Comparison of ENCODE assay signal across 12 mouse cellular contexts in the genomic region with DNA sequence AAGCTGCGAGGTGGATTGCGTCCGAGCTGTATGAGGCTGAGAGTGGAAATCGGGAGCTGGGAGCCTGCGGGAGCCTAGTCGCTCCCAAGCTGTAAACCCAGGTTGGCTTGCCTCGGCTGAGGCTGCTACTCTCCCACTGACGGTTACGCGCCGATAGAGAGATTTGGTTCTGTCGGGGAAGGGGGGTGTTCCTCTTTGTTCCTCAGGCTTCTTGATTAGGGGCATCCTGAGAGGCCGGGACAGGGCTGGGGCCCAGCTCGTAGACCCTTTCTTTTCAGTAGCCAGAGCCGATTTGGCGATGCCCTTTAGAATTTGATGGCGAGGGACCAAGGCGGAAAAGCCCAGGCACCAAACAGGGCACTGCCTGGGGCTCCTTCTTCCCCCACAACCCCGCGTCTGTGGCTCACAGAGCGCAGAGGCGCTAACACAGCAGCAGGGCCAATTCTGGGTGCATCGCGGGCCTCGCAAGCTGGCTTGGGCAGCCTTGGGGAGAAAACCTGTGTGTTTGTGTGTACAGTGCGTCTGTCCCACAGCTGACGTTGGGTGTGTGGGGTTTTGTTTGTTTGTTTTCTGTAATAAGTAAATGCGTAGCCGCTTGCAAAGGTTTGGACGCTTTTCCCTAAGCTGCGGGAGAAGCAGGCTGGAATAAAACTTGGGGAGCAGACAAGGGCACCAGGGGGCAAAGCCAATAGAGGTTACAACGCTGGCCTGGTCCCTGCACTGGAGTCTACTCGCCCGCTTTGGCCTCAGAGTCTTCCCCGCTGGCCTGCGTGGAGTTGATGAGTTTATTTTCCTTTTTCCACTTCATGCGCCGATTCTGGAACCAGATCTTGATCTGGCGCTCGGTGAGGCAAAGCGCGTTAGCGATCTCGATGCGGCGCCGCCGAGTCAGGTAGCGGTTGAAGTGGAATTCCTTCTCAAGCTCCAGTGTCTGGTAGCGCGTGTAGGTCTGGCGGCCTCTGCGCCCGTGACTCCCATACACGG. TPM values are rescaled to one million over a fixed set of nuclear protein-coding genes. Genes with fewer than 3 reads are reported as not detected.
DNase-seq lines count a peak whose midpoint lies in the region; ATAC-seq and TF ChIP-seq lines count a peak whose summit lies in the region.
"Had no signal": no experiment of that assay in that cellular context is flagged by ENCODE, and none has a peak within 500 bp of the region (broad histone marks: within the 10 kb centered on the region; RNA-seq: fewer than 3 reads in every experiment).

No protein-coding gene starts in this region.

- ATAC-seq in liver, embryonic 11.5 days (replicated peaks; ENCODE audit: low FRiP score): no peak
- no peak for ATAC-seq in hindbrain, embryonic 14.5 days (ENCODE audit: low FRiP score)
- no peak for ATAC-seq in kidney, embryonic 14.5 days (ENCODE audit: low FRiP score, low TSS enrichment)
- no peak for ATAC-seq in erythroblast, adult 5-6 weeks (replicated peaks; ENCODE audit: low FRiP score, poor library complexity, severe bottlenecking)
- ATAC-seq: Patski had no signal

- peak overlapping the region; percentile 73 for H3K4me2 ChIP-seq in liver, embryonic 11.5 days
- H3K4me2 ChIP-seq in hindbrain, embryonic 14.5 days (replicated peaks): peak overlapping the region; percentile 81
- H3K4me2 ChIP-seq in kidney, embryonic 14.5 days (replicated peaks; ENCODE audit: low read depth, low read length): peak overlapping the region; percentile 97

- peak overlapping the region; percentile 12; the same call in 1 of the 2 replicates for H3K4me3 ChIP-seq in liver, embryonic 11.5 days (ENCODE audit: low read depth, low read length)
- peak overlapping the region; percentile 50 for H3K4me3 ChIP-seq in hindbrain, embryonic 14.5 days (replicated peaks; ENCODE audit: low read length)
- peak overlapping the region; percentile 65 for H3K4me3 ChIP-seq in kidney, embryonic 14.5 days (ENCODE audit: low read length)
- no peak overlapping the region for H3K4me3 ChIP-seq in small intestine, adult 2 months (ENCODE audit: low read depth, low read length)

- no peaks in the 10 kb centered on the region for H3K9me3 ChIP-seq in liver, embryonic 11.5 days (ENCODE audit: control insufficient read depth, low read length)
- H3K9me3 ChIP-seq in hindbrain, embryonic 14.5 days (ENCODE audit: control insufficient read depth, low read length): no peaks in the 10 kb centered on the region
- no peaks in the 10 kb centered on the region for H3K9me3 ChIP-seq in kidney, embryonic 14.5 days (ENCODE audit: control insufficient read depth, low read length)

- DNase-seq in liver, embryonic 11.5 days (ENCODE audit: low spot score): no peak
- no peak for DNase-seq in liver
- no peak for DNase-seq in hindbrain, embryonic 14.5 days (ENCODE audit: low spot score)
- no peak for DNase-seq in urinary bladder, postnatal 25 days (ENCODE audit: low spot score)
- DNase-seq: gastrocnemius, postnatal 25 days; thymus, postnatal 14 days had no signal

- no peaks in the 10 kb centered on the region for H3K36me3 ChIP-seq in liver, embryonic 11.5 days (ENCODE audit: control insufficient read depth, insufficient read depth, low read length)
- no peaks in the 10 kb centered on the region for H3K36me3 ChIP-seq in hindbrain, embryonic 14.5 days (replicated peaks; ENCODE audit: control insufficient read depth, insufficient read depth)
- H3K36me3 ChIP-seq in kidney, embryonic 14.5 days (ENCODE audit: control insufficient read depth, insufficient read depth, low read length): peaks cover 51% of the 10 kb centered on the region
- H3K36me3 ChIP-seq in small intestine, adult 2 months (ENCODE audit: control insufficient read depth, insufficient read depth, low read length): no peaks in the 10 kb centered on the region

- H3K9ac ChIP-seq in liver, embryonic 11.5 days (ENCODE audit: low read depth, low read length): no peak overlapping the region
- peak overlapping the region; percentile 58 for H3K9ac ChIP-seq in hindbrain, embryonic 14.5 days
- peak overlapping the region; percentile 91 for H3K9ac ChIP-seq in kidney, embryonic 14.5 days (ENCODE audit: low read depth, low read length)

- H3K4me1 ChIP-seq in liver, embryonic 11.5 days (replicated peaks; ENCODE audit: control insufficient read depth, insufficient read depth, low read length): no peaks in the 10 kb centered on the region; the same call in 1 of the 2 replicates
- H3K4me1 ChIP-seq in hindbrain, embryonic 14.5 days (replicated peaks; ENCODE audit: control insufficient read depth, insufficient read depth, low read length): no peaks in the 10 kb centered on the region
- peaks cover 71% of the 10 kb centered on the region for H3K4me1 ChIP-seq in kidney, embryonic 14.5 days (ENCODE audit: control insufficient read depth, insufficient read depth, low read length)
- H3K4me1 ChIP-seq in small intestine, adult 2 months (ENCODE audit: control insufficient read depth, insufficient read depth, insufficient read length, low read length): peaks cover 4% of the 10 kb centered on the region

- no peak for TF ChIP-seq CTCF in small intestine, adult 2 months (IDR thresholded peaks at IDR 0.05; ENCODE audit: extremely low read depth, insufficient read length, insufficient replicate concordance, low read depth, low read length)

- no peak for TF ChIP-seq POLR2A in small intestine, adult 2 months (IDR thresholded peaks at IDR 0.05; ENCODE audit: low read depth, low read length)

- H3K27me3 ChIP-seq in liver, embryonic 11.5 days (replicated peaks; ENCODE audit: control insufficient read depth, insufficient read depth, low read length): peaks cover 99% of the 10 kb centered on the region
- H3K27me3 ChIP-seq in hindbrain, embryonic 14.5 days (ENCODE audit: control insufficient read depth, insufficient read depth, low read length): peaks cover 89% of the 10 kb centered on the region
- no peaks in the 10 kb centered on the region; the same call in 1 of the 2 replicates for H3K27me3 ChIP-seq in kidney, embryonic 14.5 days (ENCODE audit: control insufficient read depth, insufficient read depth, low read length)
- H3K27me3 ChIP-seq in small intestine, adult 2 months (ENCODE audit: control insufficient read depth, insufficient read depth, low read length): peaks cover 70% of the 10 kb centered on the region
- H3K27me3 ChIP-seq: Patski had no signal

- WGBS in liver, embryonic 11.5 days: 6% methylated on average over 55 of the region's 55 CpGs
- 2% methylated on average over 55 of the region's 55 CpGs for WGBS in hindbrain, embryonic 14.5 days
- WGBS in kidney, embryonic 14.5 days: 6% methylated on average over 55 of the region's 55 CpGs
- WGBS in small intestine, adult 2 months: 27% methylated on average over 55 of the region's 55 CpGs

- no peak overlapping the region; the same call in 1 of the 2 replicates for H3K27ac ChIP-seq in liver, embryonic 11.5 days (ENCODE audit: low read depth, low read length)
- peak overlapping the region; percentile 85 for H3K27ac ChIP-seq in hindbrain, embryonic 14.5 days
- H3K27ac ChIP-seq in kidney, embryonic 14.5 days (ENCODE audit: low read depth, low read length): peak overlapping the region; percentile 76
- peak overlapping the region; percentile 24; the same call in 1 of the 2 replicates for H3K27ac ChIP-seq in small intestine, adult 2 months (ENCODE audit: insufficient read depth, low read depth, low read length)

RNA-seq across cellular contexts. Expression of gene Hoxa5, which starts 1.5 kb away (rescaled TPM):
- 8.0 and 9.7 TPM in 2 replicates for polyA plus RNA-seq in liver, embryonic 11.5 days (2014; fragmentation: Nextera tagmentation; extraction: Ambion mirVana)
- polyA plus RNA-seq in hindbrain, embryonic 14.5 days (2014; fragmentation: Nextera tagmentation; extraction: Ambion mirVana): 175 and 180 TPM in 2 replicates
- polyA plus RNA-seq in kidney, embryonic 14.5 days (2014; fragmentation: Nextera tagmentation; extraction: Ambion mirVana): 15.7 and 16.6 TPM in 2 replicates
- polyA plus RNA-seq in small intestine, adult 2 months (2012; rRNA removed): 3.5 and 4.7 TPM in 2 replicates
- total RNA-seq in erythroblast, adult 5-6 weeks (2015; ENCODE audit: low replicate concordance): not detected in 2 replicates
- 0.17 and 0.56 TPM in 2 replicates for total RNA-seq in erythroblast, adult 5-6 weeks (2017; ENCODE audit: low replicate concordance)
- total RNA-seq: layer of hippocampus, postnatal 14 days had no signal

RNA-seq across cellular contexts. Expression of gene Hoxa6, which starts 2.6 kb away (rescaled TPM):
- polyA plus RNA-seq in liver, embryonic 11.5 days (2014; fragmentation: Nextera tagmentation; extraction: Ambion mirVana): 0.45 and 0.71 TPM in 2 replicates
- 25.4 and 29.8 TPM in 2 replicates for polyA plus RNA-seq in hindbrain, embryonic 14.5 days (2014; fragmentation: Nextera tagmentation; extraction: Ambion mirVana)
- 4.4 TPM in 2 replicates for polyA plus RNA-seq in kidney, embryonic 14.5 days (2014; fragmentation: Nextera tagmentation; extraction: Ambion mirVana)
- 0.15 and 0.52 TPM in 2 replicates for polyA plus RNA-seq in small intestine, adult 2 months (2012; rRNA removed)
- not detected in 2 replicates for total RNA-seq in erythroblast, adult 5-6 weeks (2015; ENCODE audit: low replicate concordance)
- total RNA-seq in erythroblast, adult 5-6 weeks (2017; ENCODE audit: low replicate concordance): not detected in 2 replicates
- total RNA-seq: layer of hippocampus, postnatal 14 days had no signal
- polyA plus RNA-seq: embryonic facial prominence, embryonic 14.5 days had no signal

RNA-seq across cellular contexts. Expression of gene Hoxa3, which starts 7.2 kb away (rescaled TPM):
- 2.8 and 2.9 TPM in 2 replicates for polyA plus RNA-seq in liver, embryonic 11.5 days (2014; fragmentation: Nextera tagmentation; extraction: Ambion mirVana)
- 21.7 and 24.9 TPM in 2 replicates for polyA plus RNA-seq in hindbrain, embryonic 14.5 days (2014; fragmentation: Nextera tagmentation; extraction: Ambion mirVana)
- 9.7 and 13.6 TPM in 2 replicates for polyA plus RNA-seq in kidney, embryonic 14.5 days (2014; fragmentation: Nextera tagmentation; extraction: Ambion mirVana)
- 3.5 and 5.0 TPM in 2 replicates for polyA plus RNA-seq in small intestine, adult 2 months (2012; rRNA removed)
- not detected in 2 replicates for total RNA-seq in erythroblast, adult 5-6 weeks (2015; ENCODE audit: low replicate concordance)
- total RNA-seq in erythroblast, adult 5-6 weeks (2017; ENCODE audit: low replicate concordance): not detected in 2 replicates
- total RNA-seq: layer of hippocampus, postnatal 14 days had no signal

RNA-seq across cellular contexts. Expression of gene Gm28308, which starts 7.2 kb away (rescaled TPM):
- not detected in 2 replicates for polyA plus RNA-seq in liver, embryonic 11.5 days (2014; fragmentation: Nextera tagmentation; extraction: Ambion mirVana)
- not detected in 2 replicates for polyA plus RNA-seq in hindbrain, embryonic 14.5 days (2014; fragmentation: Nextera tagmentation; extraction: Ambion mirVana)
- polyA plus RNA-seq in kidney, embryonic 14.5 days (2014; fragmentation: Nextera tagmentation; extraction: Ambion mirVana): not detected in 2 replicates
- polyA plus RNA-seq in small intestine, adult 2 months (2012; rRNA removed): 0.58 TPM in 1 of 2 replicates, not detected in the other
- total RNA-seq in erythroblast, adult 5-6 weeks (2015; ENCODE audit: low replicate concordance): not detected in 2 replicates
- not detected in 2 replicates for total RNA-seq in erythroblast, adult 5-6 weeks (2017; ENCODE audit: low replicate concordance)
- total RNA-seq: layer of hippocampus, postnatal 14 days had no signal
- polyA plus RNA-seq: embryonic facial prominence, embryonic 14.5 days had no signal

RNA-seq across cellular contexts. Expression of gene Hoxa4, which starts 14.4 kb away (rescaled TPM):
- 2.3 and 3.1 TPM in 2 replicates for polyA plus RNA-seq in liver, embryonic 11.5 days (2014; fragmentation: Nextera tagmentation; extraction: Ambion mirVana)
- 19.7 and 22.5 TPM in 2 replicates for polyA plus RNA-seq in hindbrain, embryonic 14.5 days (2014; fragmentation: Nextera tagmentation; extraction: Ambion mirVana)
- 3.1 and 3.6 TPM in 2 replicates for polyA plus RNA-seq in kidney, embryonic 14.5 days (2014; fragmentation: Nextera tagmentation; extraction: Ambion mirVana)
- 2.3 and 2.4 TPM in 2 replicates for polyA plus RNA-seq in small intestine, adult 2 months (2012; rRNA removed)
- not detected in 2 replicates for total RNA-seq in erythroblast, adult 5-6 weeks (2015; ENCODE audit: low replicate concordance)
- 0.34 TPM in 1 of 2 replicates, not detected in the other for total RNA-seq in erythroblast, adult 5-6 weeks (2017; ENCODE audit: low replicate concordance)
- total RNA-seq: layer of hippocampus, postnatal 14 days had no signal

Comparison
In these comparisons a context has a peak if more than half of its experiments do, and no peak if none do; other contexts are left out.
1. RNA of gene Hoxa5, which starts 1.5 kb away (polyA plus RNA-seq): 175 to 180 TPM in hindbrain, embryonic 14.5 days; 15.7 to 16.6 TPM in kidney, embryonic 14.5 days, 8.0 to 9.7 TPM in liver, embryonic 11.5 days and 3.5 to 4.7 TPM in small intestine, adult 2 months; every median in the first group is over 10 times any median in the second.
2. Peak in every context shown above with its lines, with median percentiles within 50 percentile points of each other: H3K4me2 ChIP-seq.